Mouse (Mus musculus) adrenal gland, adult 2 months (tissue): ENCODE results near the gene Flt1. TPM values are rescaled to one million over a fixed set of nuclear protein-coding genes. Genes with fewer than 3 reads are reported as not detected.
"Not testable (repeated sequence)": the region's sequence is repeated elsewhere in the genome, so short reads cannot be mapped to it uniquely, and the experiment has no call there.

Experiments used
- DNase-seq: peaks from one replicate; pipeline ENCODE4 v3.0.0; 2021
- polyA plus RNA-seq: library from polyadenylated mRNA; depleted of rRNA; stranded (reverse); fragments of >200 nt; gene quantifications from 2 replicates; pipeline ENCODE4 v1.2.3, GENCODE M21; 2012
- total RNA-seq, 2 experiments: library from RNA; stranded (reverse); gene quantifications; 2 replicates each; pipeline ENCODE4 v1.2.3; 2021

Flt1 gene
- total and polyA plus RNA-seq, 3 experiments, result 8.9 to 76.3 (median 52.1) TPM

GRCm38 (mm10) chr5:147614659-147615058 lies 111.2 kb downstream of the Flt1 start:
- DNase-seq, result no peak

DNA sequence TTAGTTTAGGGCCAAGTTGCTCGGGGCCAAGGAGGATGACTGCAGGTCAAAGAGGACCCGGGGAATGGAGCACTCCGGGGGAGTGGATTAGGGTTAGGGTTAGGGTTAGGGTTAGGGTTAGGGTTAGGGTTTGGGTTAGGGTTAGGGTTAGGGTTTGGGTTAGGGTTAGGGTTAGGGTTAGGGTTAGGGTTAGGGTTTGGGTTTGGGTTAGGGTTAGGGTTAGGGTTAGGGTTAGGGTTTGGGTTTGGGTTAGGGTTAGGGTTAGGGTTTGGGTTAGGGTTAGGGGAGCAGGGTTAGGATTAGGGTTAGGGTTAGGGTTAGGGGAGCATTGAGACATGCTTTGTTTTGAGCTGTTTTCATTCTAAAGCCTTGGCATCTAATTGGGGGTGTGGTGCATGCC lies 114.5 kb downstream of the Flt1 start:
- DNase-seq, result not testable (repeated sequence)

GRCm38 (mm10) chr5:147607256-147607975 lies 118.4 kb downstream of the Flt1 start:
- no peak for DNase-seq

DNA sequence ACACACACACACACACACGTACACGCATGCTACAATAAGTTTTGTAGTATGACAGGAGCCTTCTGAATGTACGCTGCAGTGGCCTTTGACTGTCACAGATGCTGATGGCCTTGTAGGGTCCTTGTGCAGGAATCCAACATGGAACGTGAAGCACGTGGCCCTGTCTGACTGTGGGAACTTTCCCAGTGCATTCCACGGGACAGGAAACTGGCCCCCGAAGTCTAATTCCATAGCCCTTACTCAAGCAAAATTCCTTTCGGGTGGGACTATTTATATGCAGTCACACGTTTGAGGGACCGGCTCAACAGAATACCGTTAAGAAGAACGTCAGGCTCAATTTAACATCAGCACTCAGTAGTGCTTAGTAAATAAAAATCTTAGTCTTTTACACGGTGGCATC lies 119.1 kb downstream of the Flt1 start:
- no peak for DNase-seq

- DNase-seq, result no peak
These were observed 124.1 kb downstream of the Flt1 start for GRCm38 (mm10) chr5:147601460-147602360.

- DNase-seq, result no peak
These were observed 128.0 kb downstream of the Flt1 start for GRCm38 (mm10) chr5:147597825-147598224.

GRCm38 (mm10) chr5:147589814-147590213 lies 136.0 kb downstream of the Flt1 start:
- peak; percentile 39 for DNase-seq

GRCm38 (mm10) chr5:147585070-147585469 lies 140.7 kb downstream of the Flt1 start:
- DNase-seq, result no peak

DNA sequence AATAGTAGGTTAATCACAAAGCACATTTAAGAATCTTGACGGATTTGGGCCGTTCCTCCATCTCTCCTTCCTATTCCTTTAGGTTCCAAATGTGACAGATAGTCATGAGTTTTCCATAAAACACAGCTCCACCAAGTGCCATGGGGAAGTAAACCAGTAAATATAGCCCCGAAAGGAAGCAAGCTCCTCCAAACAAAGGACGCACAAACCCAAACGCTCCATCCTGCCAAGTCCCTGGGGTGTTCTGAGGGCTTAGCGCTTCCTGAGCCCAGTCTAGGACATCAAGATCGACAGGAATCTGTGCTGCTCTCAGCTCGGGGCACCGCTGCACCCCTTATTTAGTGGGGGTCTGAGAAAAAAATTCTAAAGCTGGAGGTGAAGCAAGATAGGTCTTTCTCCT lies 141.2 kb downstream of the Flt1 start:
- peak; percentile 20 for DNase-seq

GRCm38 (mm10) chr5:147583702-147584298 lies 142.0 kb downstream of the Flt1 start:
- peak; percentile 70 for DNase-seq

GRCm38 (mm10) chr5:147580181-147580580 lies 145.6 kb downstream of the Flt1 start:
- no peak for DNase-seq

DNA sequence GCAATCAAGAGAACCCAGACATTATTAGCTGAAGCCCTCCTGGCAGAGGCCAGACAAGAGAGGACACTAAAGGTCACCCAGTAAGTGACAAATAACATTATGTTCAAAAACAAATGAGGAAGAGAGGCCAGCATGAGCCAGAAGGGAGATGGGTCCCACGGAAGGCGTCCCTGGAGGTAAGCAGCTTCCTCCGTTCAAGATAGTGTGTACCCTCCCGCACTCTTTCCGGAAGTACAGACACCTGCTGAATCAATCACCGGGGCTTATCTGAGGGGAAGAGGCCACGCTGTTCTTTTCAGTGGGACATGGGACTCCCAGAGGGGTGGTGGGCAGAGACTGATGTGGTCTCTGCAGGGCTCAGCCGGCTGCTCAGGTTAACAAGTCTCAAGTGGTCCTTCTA lies 146.1 kb downstream of the Flt1 start:
- DNase-seq, result no peak

DNA sequence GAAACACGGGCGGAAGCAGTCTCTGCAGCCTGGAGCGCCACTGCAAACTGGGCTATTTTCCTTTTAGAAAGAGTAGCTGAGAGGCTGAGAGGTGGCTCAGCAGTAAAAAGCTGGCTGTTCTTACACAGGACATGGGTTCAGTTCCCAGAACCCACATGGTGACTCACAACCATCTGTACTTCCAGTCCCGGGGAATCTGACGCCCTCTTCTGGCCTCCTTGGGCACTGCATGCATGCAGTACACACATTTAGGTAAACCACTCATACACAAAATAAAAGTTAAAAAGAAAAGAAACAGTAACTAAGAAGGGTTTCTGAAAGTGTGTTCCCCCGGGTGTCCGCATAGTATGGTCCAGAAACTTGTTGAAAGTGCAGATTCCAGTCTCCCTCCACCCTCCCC lies 146.7 kb downstream of the Flt1 start:
- DNase-seq, result no peak

DNA sequence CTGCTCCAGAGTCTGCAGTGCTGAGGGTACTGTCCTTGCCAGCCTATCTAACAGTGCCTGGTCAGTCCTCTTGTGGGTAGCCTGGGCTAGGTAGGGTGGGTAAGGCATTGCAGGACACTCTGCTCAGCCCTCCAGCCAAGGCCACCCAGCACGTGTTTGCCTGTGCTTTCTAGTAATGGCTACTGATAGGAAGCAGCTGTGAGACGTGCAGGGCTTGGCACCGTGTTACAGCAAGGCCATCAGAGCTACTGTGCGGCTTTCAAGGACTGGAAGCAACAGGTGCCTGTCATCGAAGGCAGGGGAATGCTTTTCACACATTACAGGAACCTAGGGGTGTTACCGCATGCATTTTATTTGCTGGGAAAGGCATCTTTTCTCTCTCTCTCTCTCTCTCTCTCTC lies 148.8 kb downstream of the Flt1 start:
- DNase-seq, result no peak

DNA sequence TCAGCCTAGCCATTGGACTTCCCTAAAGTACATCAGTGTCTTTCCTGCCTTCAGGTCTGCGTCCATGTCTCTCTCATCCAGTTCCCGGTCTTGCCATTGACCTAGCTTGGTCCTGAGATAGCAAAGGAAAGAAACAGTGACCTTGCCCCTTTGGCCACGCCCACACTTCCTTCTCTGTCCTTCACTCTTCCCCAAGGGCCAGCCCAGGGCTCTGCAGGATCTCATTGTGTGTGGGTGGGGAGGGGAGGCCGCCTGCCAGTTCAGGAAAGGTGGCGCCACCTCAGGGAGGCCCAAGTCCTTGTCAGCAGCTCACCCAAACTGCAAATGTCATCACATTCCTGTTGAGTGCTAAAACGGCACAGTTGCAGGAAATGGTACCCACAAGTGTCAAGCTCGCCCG lies 151.3 kb downstream of the Flt1 start:
- peak; percentile 71 for DNase-seq

DNA sequence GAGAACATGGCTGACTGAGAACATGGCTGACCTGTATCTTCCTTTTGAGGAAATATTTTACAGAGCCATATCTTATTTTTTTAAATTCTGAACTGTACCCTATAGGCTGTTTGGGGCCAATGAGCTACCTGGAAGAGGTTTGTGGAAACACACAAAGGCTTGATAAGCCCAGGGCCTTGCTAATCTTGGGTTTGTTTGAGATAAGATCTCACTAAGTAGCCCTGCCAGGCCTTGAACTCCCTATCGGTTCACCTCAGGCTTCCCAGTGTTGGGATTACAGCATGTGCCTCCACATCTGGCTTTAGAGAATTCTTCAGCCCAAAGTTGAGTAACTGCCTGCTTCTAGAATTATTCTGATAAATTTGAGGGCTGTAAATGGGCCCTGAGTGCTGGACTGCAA lies 152.3 kb downstream of the Flt1 start:
- no peak for DNase-seq

GRCm38 (mm10) chr5:147572695-147573094 lies 153.1 kb downstream of the Flt1 start:
- DNase-seq, result no peak

DNA sequence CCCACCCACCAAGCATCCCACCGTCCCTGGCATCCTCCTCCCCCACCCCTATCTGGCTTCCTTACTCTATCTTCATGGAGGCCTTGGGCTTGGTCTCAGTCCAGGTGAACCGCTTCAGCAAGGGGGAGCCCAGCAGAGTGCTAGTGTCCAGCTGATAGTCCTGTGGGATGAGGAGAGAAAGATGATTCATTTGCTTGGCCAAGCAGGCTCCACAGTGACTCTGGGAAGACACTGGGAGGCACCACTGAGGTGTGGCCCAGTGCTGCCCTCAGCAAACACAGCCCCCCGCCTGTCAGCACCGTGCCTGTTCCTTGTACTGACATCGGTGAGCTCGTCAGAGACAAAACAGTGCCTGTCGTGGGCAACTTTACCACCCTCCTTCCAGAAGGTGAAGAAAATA lies 159.5 kb downstream of the Flt1 start:
- no peak for DNase-seq

GRCm38 (mm10) chr5:147565444-147565843 lies 160.4 kb downstream of the Flt1 start:
- DNase-seq, result no peak

DNA sequence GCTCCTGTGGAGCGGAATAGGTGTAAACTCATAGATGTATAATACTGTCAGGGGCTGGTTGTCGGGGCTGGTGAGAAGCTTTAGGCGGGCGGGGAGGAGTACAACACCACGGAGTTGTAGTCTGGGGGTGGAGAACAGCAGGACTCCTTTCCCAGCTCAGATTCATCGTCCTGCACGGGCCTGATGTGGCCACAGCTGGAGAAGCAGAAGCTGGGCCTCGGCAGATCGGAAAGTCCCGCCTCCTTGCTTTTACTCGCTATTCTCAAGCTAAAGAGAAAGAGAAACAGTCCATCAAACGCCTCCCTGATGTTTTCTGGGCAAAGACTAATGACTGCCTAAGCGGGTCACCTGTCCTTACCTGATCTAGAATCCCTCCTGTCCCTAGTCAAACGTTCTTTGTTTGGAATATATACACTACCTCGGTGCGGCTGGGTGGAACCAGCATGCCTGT lies 161.6 kb downstream of the Flt1 start:
- no peak for DNase-seq

- no peak for DNase-seq
These were observed 162.2 kb downstream of the Flt1 start for GRCm38 (mm10) chr5:147563511-147564139.

GRCm38 (mm10) chr5:147557641-147558040 lies 168.2 kb downstream of the Flt1 start:
- not testable (repeated sequence) for DNase-seq
